Mouse (Mus musculus) liver, embryonic 15.5 days (tissue): ENCODE results near the gene Snrpd2. TPM values are rescaled to one million over a fixed set of nuclear protein-coding genes. Genes with fewer than 3 reads are reported as not detected.
A peak's percentile ranks its signal among the peaks of the same experiment; 100 is the strongest.

Experiments
- ATAC-seq: fragments of 200-750 bp; cut with Nextera tagmentation; 2 replicates; pipeline ENCODE4 v1.8.0; 2017; ENCODE audit warnings: moderate number of reproducible peaks, mild to moderate bottlenecking, moderate library complexity; ENCODE audit not compliant: insufficient read depth
- H3K27ac ChIP-seq: fragments of 300-500 bp; sonication (generic); replicated peaks from 2 replicates; pipeline ENCODE4 v1.5.1; 2015; ENCODE audit warnings: mild to moderate bottlenecking, inconsistent platforms
- H3K27me3 ChIP-seq: fragments of 300-500 bp; sonication (generic); 2 replicates; pipeline ENCODE4 v1.6.1; 2015; ENCODE audit warnings: mild to moderate bottlenecking, inconsistent platforms
- H3K36me3 ChIP-seq: fragments of 300-500 bp; sonication (generic); replicated peaks from 2 replicates; pipeline ENCODE4 v1.6.1; 2015; ENCODE audit warnings: moderate library complexity, mild to moderate bottlenecking, inconsistent platforms
- H3K4me1 ChIP-seq: fragments of 300-500 bp; sonication (generic); replicated peaks from 2 replicates; pipeline ENCODE4 v1.6.1; 2015; ENCODE audit warnings: inconsistent platforms
- H3K4me2 ChIP-seq: fragments of 300-500 bp; sonication (generic); 2 replicates; pipeline ENCODE4 v1.6.1; 2015; ENCODE audit warnings: moderate library complexity, mild to moderate bottlenecking, inconsistent platforms
- H3K4me3 ChIP-seq: fragments of 300-500 bp; sonication (generic); replicated peaks from 2 replicates; pipeline ENCODE4 v1.5.1; 2015; ENCODE audit warnings: mild to moderate bottlenecking, inconsistent platforms
- H3K9ac ChIP-seq: fragments of 300-500 bp; sonication (generic); 2 replicates; pipeline ENCODE4 v1.6.1; 2015; ENCODE audit warnings: moderate library complexity, mild to moderate bottlenecking, inconsistent platforms
- H3K9me3 ChIP-seq: fragments of 300-500 bp; sonication (generic); replicated peaks from 2 replicates; pipeline ENCODE4 v1.6.1; 2016; ENCODE audit warnings: inconsistent platforms
- WGBS: fragments of 180-500 bp; shearing (Covaris S2); methylation state at CpG from one replicate; pipeline ENCODE4 v1.1.7; 2015; ENCODE audit warnings: mixed read lengths; ENCODE audit not compliant: insufficient replicate concordance; 5-methylcytosine and 5-hydroxymethylcytosine counted together
- polyA plus RNA-seq: library from polyadenylated mRNA; unstranded; fragments of >200 nt; fragmentation: Nextera tagmentation; extraction: Ambion mirVana; gene quantifications from 2 replicates; pipeline ENCODE4 v1.2.1, GENCODE M21; 2015

Gene Snrpd2
- polyA plus RNA-seq, 1 experiment from 2014 or later: 55.6 TPM

DNA sequence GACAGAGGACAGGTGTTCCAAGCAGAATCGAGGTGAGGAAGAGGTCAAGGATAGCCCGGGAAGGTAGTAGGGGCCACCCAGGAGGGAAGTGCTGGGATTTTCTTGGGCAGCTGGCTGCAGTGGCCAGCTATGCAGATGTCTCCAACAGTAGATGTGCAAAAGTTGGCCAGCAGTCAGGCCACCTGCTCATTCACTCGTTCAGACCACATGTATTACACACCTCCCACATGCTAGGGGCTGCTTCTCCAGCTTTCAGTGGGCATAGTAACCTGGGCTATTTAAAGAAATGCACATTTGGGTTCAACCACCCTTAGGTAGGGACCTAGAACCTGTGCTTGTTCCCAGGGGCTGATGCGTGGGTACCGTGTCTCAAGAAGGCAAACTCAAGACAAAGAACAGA is 21.8 kb upstream of the Snrpd2 start:
- ATAC-seq: no peak
- H3K27ac ChIP-seq: no peak overlapping the region
- H3K36me3 ChIP-seq: 0 out of 2 replicates have a peak, but pooled peaks cover 3% of the 10 kb centered on the region
- H3K9me3 ChIP-seq: no peaks in the 10 kb centered on the region
- H3K27me3 ChIP-seq: no peaks in the 10 kb centered on the region
- 81% methylated on average over 5 of the region's 5 CpGs for WGBS
- no peak overlapping the region for H3K4me2 ChIP-seq
- no peak overlapping the region for H3K9ac ChIP-seq
- no peak overlapping the region for H3K4me3 ChIP-seq
- H3K4me1 ChIP-seq: peaks cover 16% of the 10 kb centered on the region

GRCm38 (mm10) chr7:19129396-19129795 is 20.1 kb upstream of the Snrpd2 start:
- H3K36me3 ChIP-seq: peaks cover 8% of the 10 kb centered on the region; the same call in 1 of the 2 replicates
- H3K4me2 ChIP-seq: no peak overlapping the region
- H3K27me3 ChIP-seq: no peaks in the 10 kb centered on the region
- peaks cover 16% of the 10 kb centered on the region for H3K4me1 ChIP-seq
- no peak overlapping the region for H3K4me3 ChIP-seq
- ATAC-seq: no peak
- no peak overlapping the region for H3K9ac ChIP-seq
- no peaks in the 10 kb centered on the region for H3K9me3 ChIP-seq
- H3K27ac ChIP-seq: no peak overlapping the region
- WGBS: 83% methylated on average over 5 of the region's 5 CpGs

DNA sequence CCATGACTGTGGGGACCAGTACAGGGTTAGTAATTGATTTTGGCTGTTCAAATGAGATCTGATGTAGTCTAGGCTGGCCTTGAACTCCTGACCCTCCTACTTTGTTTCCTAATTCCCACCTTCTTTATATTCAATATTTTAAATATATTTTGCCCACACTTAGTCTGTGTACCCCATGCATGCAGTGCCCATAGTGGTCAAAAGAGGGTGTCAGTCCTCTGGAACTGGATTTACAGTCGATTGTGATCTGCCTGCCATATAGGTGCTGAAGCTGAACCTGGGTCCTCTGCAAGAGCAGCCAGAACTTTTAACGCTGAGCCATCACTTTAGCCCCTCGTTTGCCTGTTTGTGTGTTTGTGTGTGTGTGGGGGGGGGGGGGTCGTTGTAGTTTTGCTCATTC is 18.9 kb upstream of the Snrpd2 start:
- peak overlapping the region; percentile 78 for H3K4me2 ChIP-seq
- H3K9ac ChIP-seq: no peak overlapping the region
- no peaks in the 10 kb centered on the region for H3K9me3 ChIP-seq
- H3K4me1 ChIP-seq: peaks cover 16% of the 10 kb centered on the region
- ATAC-seq: no peak
- peaks cover 19% of the 10 kb centered on the region for H3K36me3 ChIP-seq
- H3K4me3 ChIP-seq: no peak overlapping the region
- peak overlapping the region; percentile 51; the same call in 1 of the 2 replicates for H3K27ac ChIP-seq
- WGBS: 36% methylated on average over 4 of the region's 4 CpGs
- no peaks in the 10 kb centered on the region for H3K27me3 ChIP-seq

DNA sequence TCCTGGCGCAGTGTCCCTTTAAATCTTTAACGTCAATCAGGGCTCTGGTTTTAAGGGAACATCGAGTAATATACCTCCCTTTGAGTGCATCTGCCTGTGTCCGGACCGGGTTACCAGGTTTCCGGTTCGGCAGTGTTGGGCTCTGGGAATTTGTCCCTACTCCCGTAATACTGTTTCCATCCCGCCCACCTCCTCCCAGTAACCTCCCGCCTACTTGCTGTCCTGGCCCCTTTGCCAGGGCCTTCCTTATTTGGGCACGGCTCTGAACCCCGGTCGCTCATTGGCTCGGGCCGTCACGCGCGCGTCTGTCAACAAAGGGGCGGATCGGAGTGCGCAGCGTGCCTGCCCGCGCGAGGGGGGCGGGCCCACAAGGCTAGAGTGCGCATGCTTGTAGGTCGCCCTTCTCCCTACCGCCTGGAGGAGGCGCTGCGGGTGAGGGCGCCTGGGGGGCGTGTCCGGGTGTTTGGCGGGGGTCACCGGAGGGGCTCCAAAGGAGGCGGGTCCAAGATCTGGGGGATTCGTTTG is 18.1 kb upstream of the Snrpd2 start:
- peak overlapping the region; percentile 17 for H3K9ac ChIP-seq
- H3K27me3 ChIP-seq: no peaks in the 10 kb centered on the region
- peak overlapping the region; percentile 52 for H3K4me3 ChIP-seq
- peak overlapping the region; percentile 78 for H3K4me2 ChIP-seq
- peak; percentile 96 for ATAC-seq
- under 1% methylated on average over 39 of the region's 39 CpGs for WGBS
- peaks cover 16% of the 10 kb centered on the region for H3K4me1 ChIP-seq
- no peaks in the 10 kb centered on the region for H3K9me3 ChIP-seq
- peaks cover 26% of the 10 kb centered on the region for H3K36me3 ChIP-seq
- peak overlapping the region; percentile 51 for H3K27ac ChIP-seq

DNA sequence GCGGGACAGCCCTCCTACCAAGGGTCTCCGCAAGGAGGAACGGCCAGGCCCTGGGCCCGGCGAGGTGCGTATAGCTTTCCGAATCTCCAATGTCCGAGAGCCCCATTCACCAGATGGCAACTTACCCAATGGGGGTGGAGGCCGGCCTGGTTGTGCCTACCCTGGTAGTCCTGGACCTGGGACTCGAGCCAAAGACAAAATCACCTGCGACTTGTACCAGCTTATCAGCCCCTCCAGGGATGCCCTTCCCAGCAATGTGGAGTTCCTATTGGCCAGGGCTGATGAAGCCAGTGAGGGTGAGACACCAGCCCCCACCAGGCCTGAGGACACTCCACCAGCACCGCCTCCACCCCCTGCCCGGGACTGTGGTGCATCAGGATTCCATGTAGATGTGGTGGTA is 13.4 kb upstream of the Snrpd2 start:
- no peaks in the 10 kb centered on the region for H3K27me3 ChIP-seq
- 87% methylated on average over 13 of the region's 13 CpGs for WGBS
- H3K4me1 ChIP-seq: peaks cover 9% of the 10 kb centered on the region
- no peak overlapping the region for H3K9ac ChIP-seq
- ATAC-seq: no peak
- H3K27ac ChIP-seq: no peak overlapping the region
- H3K4me3 ChIP-seq: no peak overlapping the region
- no peak overlapping the region for H3K4me2 ChIP-seq
- H3K9me3 ChIP-seq: no peaks in the 10 kb centered on the region
- H3K36me3 ChIP-seq: peaks cover 58% of the 10 kb centered on the region

DNA sequence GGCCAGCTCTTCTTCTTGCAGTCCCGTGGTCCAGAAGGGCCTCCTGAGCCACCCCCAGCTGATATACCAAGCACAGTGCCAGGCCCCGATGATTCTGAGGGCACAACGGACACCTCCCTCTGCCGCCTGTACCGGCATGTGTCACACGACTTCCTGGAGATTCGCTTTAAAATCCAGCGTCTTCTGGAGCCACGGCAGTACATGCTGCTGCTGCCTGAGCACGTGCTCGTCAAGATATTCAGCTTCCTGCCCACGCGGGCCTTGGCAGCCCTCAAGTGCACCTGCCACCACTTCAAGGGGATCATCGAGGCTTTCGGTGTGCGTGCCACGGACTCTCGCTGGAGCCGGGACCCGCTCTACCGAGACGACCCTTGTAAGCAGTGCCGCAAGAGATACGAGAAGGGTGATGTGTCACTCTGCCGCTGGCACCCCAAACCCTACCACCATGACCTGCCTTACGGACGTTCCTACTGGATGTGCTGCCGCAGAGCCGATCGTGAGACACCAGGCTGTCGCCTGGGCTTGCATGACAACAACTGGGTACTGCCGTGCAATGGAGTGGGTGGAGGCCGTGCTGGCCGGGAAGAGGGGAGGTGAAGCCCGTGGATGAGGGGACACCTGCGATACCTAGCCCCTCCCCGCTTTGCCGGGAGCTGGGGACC is 12.7 kb upstream of the Snrpd2 start:
- H3K36me3 ChIP-seq: peaks cover 58% of the 10 kb centered on the region
- no peak overlapping the region for H3K4me3 ChIP-seq
- WGBS: 86% methylated on average over 38 of the region's 38 CpGs
- H3K9ac ChIP-seq: no peak overlapping the region
- H3K9me3 ChIP-seq: no peaks in the 10 kb centered on the region
- H3K27ac ChIP-seq: no peak overlapping the region
- no peaks in the 10 kb centered on the region for H3K27me3 ChIP-seq
- no peak for ATAC-seq
- peaks cover 3% of the 10 kb centered on the region for H3K4me1 ChIP-seq
- no peak overlapping the region for H3K4me2 ChIP-seq

DNA sequence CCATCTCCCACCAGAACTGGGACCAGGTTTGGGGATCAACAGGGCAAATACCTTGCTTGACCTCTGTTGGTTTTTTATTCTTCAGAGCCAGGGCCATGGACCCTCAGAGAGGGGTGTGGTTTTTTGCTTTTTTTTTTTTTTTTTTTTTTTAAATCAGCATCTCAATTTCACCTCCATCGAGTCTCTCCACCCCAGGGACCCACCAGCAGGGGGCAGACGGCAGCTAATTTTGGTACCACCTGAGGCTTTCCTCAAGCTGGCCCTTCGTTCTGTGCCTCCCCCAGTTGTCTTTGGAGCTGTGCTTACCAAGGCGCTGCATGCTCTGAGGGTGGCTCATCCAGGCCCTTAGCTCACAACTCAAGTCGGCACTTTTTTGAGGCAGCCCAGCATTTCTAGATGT is 12.1 kb upstream of the Snrpd2 start:
- Histone ChIP-seq H3K4me1 (no peaks in the 10 kb centered on the region), H3K4me2 (no peak overlapping the region), H3K27ac (no peak overlapping the region), H3K4me3 (no peak overlapping the region), H3K9me3 (no peaks in the 10 kb centered on the region), H3K36me3 (peaks cover 58% of the 10 kb centered on the region), H3K27me3 (no peaks in the 10 kb centered on the region), H3K9ac (no peak overlapping the region)
- 53% methylated on average over 5 of the region's 5 CpGs for WGBS
- ATAC-seq: no peak

DNA sequence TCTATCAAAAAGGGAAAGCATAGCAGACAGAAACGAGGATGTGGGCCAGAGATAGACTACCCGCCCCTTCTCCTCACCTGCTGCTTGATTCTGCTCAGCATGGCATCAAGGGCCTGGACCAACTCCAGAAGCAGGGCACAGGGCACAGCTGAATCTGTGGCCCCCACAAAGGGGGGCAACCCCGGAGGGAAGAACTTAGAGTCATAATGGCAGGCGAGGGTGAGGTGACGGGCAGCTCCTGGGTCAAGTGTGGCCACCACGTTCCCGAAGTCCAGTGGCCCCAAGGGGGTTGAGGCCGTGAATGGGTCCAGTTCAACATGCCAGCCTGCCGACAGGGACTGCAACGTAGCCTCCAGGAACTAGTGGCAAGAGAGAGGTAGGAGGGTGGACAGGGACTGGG is 2.7 kb upstream of the Snrpd2 start:
- Histone ChIP-seq H3K27ac (no peak overlapping the region), H3K4me2 (no peak overlapping the region), H3K9ac (no peak overlapping the region), H3K36me3 (peaks cover 6% of the 10 kb centered on the region), H3K4me3 (no peak overlapping the region), H3K27me3 (0 out of 2 replicates have a peak, but pooled peaks cover 9% of the 10 kb centered on the region), H3K9me3 (no peaks in the 10 kb centered on the region), H3K4me1 (peaks cover 30% of the 10 kb centered on the region)
- WGBS: 79% methylated on average over 10 of the region's 10 CpGs
- no peak for ATAC-seq

- no peak overlapping the region for H3K27ac ChIP-seq
- no peak for ATAC-seq
- peaks cover 13% of the 10 kb centered on the region for H3K36me3 ChIP-seq
- no peak overlapping the region for H3K9ac ChIP-seq
- H3K4me3 ChIP-seq: peak overlapping the region; percentile 64; the same call in 1 of the 2 replicates
- 0 out of 2 replicates have a peak, but pooled peaks cover 9% of the 10 kb centered on the region for H3K27me3 ChIP-seq
- H3K9me3 ChIP-seq: no peaks in the 10 kb centered on the region
- H3K4me2 ChIP-seq: peak overlapping the region; percentile 97; the same call in 1 of the 2 replicates
- 30% methylated on average over 6 of the region's 6 CpGs for WGBS
- H3K4me1 ChIP-seq: peaks cover 30% of the 10 kb centered on the region
These were observed 2.0 kb upstream of the Snrpd2 start for GRCm38 (mm10) chr7:19147497-19148045.

GRCm38 (mm10) chr7:19148180-19148874 is 1.2 kb upstream of the Snrpd2 start:
- 6% methylated on average over 20 of the region's 20 CpGs for WGBS
- Histone ChIP-seq H3K27ac (peak overlapping the region; percentile 87), H3K4me1 (peaks cover 30% of the 10 kb centered on the region), H3K27me3 (0 out of 2 replicates have a peak, but pooled peaks cover 9% of the 10 kb centered on the region), H3K36me3 (peaks cover 20% of the 10 kb centered on the region), H3K4me2 (peak overlapping the region; percentile 97), H3K9me3 (no peaks in the 10 kb centered on the region), H3K4me3 (peak overlapping the region; percentile 64), H3K9ac (peak overlapping the region; percentile 71)
- no peak for ATAC-seq
